Mouse (Mus musculus) embryo, embryonic 10.5 days (tissue): ENCODE data around the gene Fmod.

ENCODE experiments used
- DNase-seq: peaks from one replicate; pipeline ENCODE4 v3.0.0-alpha.2; 2015; ENCODE audit warnings: low spot score

Gene Fmod

DNA sequence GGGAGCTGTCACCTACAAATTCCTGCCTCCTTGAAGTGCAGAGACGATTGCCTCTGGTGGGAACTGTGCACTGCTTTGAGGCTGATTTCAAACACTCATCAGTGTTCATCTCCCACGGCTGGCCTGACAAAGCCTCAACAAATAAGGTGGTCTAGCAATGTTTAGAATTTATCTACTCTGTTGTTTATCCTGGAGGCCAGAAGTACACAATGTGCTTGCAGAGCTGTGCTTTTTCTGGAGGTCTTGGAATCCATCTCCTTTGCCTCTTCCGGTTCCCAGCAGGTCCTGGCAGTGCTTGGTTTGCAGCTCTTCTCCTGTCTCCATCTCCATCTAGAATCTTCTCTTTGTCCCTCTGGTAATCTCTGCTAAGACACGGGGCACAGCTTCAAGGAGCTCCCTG is 19.2 kb downstream of the Fmod start:
- no peak for DNase-seq

DNA sequence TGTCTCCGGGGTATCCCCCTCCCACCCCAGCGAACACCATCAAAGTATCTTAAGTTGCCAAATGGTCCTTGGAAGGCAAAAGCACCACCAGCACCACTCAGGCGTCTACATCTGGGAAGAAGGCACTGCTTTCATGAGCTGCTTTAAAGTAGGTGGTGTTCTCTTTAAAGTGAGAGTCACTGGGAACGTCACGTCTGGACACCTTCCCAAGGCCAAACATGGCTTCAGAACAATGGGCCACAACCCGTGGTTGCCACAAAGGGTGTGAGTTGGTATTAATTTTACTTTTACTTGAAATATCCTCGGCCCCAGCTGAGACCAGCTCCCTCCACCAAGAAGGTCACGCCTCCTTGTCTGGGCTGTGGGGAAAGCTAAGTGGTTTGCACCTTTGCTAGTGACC is 20.7 kb downstream of the Fmod start:
- no peak for DNase-seq

DNA sequence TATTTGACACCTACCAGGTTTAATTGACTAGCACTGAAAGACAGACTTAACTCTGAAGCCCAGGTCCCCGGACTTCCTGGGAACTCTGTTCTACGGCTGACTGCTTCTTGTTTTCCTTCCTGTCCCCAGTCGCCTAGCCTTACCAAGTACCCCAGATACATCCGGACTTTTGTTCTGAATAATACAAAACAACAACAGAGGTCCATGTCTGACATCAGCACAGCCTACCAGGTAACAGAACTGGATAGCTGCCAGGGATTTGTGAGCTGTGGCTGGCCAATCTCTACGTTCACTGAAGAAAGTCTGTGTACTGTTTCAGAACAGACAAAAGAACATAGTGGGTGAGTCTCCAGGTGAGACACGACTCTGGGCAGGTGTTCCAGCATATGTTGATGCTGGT is 21.8 kb downstream of the Fmod start:
- DNase-seq = no peak

DNA sequence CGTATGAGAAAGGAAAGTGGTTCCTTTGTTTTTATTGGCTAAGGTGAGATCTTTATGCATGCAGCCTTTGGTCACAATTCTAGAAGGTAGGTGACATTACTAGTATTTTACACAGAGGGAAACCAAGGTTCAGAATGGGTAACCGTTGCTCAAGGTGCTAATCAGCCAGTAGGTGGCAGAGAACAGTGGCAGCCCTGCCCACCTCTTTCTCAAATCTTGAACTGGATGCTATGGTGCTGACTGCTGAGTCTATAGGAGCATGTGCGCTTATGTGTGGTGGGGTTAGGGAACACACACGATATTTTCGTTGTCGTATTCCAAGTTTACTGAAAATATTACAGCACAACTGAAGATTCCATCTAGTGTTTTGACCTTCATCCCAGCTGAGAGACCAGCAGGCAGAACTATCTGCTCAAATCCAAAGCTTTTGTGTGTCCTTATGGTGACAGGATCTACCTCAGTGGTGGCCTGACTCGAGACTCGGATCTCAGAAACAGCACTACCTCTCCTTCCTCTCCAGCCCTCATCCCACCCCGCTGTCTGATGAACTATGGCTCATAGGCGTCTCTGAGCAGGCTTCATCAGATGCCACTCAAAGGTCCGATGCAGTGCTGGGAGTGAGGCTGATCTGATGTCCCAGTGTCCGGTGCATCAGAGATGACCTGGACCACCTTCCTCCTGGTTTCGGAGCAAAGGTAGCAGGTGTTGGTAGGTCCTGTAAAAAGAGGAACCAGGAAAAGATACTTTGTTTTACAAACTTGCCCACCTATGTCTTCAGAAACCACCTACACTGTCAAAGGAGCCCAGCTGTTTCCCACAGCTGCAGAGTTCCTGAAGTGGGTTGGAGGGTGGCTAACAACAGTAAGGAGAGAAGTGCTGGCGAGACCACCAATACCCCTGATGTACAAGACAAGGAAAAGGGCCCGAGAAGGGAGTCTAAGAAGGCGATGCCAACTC is 23.0 kb downstream of the Fmod start:
- no peak for DNase-seq

- peak; percentile 95 for DNase-seq
Observed at GRCm38 (mm10) chr1:134060849-134061569, 24.0 kb downstream of the Fmod start.

GRCm38 (mm10) chr1:134061915-134062314 is 24.9 kb downstream of the Fmod start:
- no peak for DNase-seq

- DNase-seq = peak; percentile 78
Observed at GRCm38 (mm10) chr1:134062411-134063085, 25.5 kb downstream of the Fmod start.

GRCm38 (mm10) chr1:134063086-134063772 is 26.2 kb downstream of the Fmod start:
- DNase-seq = peak; percentile 90

GRCm38 (mm10) chr1:134063773-134064125 is 26.7 kb downstream of the Fmod start:
- DNase-seq = no peak

- no peak for DNase-seq
Observed at GRCm38 (mm10) chr1:134064296-134064831, 27.3 kb downstream of the Fmod start.

DNA sequence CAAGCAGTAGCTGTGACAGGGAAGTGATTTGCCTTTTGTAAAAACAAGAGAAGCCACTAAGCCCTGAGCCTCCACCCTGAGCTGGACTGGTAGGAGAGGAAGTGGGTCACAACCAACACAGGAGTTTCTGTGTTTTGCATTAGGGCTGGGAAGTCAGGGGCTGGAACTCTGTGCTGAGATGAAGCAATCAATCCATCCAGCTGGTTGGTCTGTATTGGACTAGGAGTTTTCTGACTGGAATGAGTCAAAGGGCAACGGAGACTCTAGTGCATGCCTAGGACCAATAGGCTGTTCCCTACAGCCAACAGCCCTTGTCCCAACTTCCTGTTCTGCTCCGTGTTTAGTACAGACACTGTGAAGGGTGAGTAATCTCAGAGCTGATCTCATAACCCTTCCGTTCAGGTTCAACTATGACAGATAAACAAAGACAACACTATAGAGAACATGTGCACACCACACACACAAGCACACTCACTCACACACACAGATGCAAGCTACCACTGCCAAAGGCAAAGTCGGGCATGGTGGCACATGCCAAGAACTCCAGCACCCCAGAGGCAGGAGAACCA is 28.3 kb downstream of the Fmod start:
- no peak for DNase-seq

DNA sequence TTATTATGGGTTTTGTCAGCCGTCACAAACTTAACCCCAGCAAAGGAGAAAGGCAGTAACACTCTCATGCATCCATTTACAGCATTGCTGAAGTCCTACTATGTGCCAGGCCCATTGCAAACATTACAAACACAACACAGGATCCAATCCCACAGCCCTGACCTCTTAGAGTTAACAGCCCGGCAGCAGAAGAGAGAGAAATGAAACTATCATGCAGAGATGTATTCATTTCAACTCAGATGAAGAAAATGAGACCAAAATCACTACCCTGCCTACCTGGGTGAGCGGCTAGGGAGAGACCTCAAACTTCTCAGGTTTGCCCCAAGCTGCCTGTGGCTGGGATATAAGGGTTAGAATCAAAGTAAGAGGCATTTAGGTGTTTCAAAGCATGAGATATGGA is 29.5 kb downstream of the Fmod start:
- no peak for DNase-seq

DNA sequence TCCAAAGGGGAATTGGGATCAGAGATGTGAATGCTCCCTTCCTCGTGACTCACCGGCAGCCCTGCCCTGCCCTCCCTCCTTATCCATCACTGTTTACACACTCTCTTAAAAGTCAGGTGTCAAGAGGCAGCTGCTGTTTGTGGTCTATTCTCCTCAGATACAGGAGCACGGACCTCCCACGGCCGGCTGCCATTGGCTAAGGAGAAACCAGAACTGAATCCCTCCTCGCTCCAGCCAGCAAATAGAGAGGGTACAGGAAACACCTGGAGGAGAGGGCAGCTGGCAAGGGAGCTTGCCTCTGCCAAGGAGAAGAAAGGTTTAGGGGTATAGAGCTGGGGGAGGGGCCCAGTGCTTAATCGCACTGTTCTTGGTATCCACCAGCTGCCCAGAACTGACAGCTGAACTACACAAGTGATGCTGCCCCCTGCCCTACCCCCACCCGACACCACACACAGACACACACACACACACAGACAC is 30.1 kb downstream of the Fmod start:
- DNase-seq = peak; percentile 66

GRCm38 (mm10) chr1:134070099-134070669 is 33.1 kb downstream of the Fmod start:
- DNase-seq = no peak

DNA sequence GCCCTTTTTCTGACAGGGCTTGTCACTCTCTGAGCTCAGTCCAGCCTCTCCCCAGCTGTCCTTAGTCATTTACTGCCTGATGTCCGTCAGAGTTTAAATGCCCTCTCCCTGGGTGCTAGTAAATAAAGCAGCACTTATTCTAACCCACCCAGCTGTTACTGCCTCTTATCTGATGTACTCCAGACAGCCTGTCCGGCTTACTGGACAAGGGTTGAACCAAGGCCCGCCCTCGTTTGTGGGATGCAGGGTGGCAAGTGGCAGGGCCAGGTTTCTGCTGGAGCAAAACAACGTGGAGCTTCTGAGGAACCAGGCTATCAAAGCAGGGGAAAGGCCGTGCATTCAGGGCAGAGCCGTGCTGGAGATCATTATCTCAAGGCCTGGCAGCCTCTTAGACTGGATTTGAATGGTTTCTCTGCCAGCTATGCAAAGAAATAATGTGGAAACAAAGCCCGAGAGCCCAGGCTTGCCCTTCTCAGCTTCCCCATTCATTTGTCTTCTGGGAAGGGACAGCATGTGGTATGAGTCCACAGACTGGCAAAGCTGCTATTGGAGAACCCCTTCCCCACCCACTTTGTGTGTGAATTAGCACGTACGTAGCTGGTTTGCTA is 34.5 kb downstream of the Fmod start:
- no peak for DNase-seq

DNA sequence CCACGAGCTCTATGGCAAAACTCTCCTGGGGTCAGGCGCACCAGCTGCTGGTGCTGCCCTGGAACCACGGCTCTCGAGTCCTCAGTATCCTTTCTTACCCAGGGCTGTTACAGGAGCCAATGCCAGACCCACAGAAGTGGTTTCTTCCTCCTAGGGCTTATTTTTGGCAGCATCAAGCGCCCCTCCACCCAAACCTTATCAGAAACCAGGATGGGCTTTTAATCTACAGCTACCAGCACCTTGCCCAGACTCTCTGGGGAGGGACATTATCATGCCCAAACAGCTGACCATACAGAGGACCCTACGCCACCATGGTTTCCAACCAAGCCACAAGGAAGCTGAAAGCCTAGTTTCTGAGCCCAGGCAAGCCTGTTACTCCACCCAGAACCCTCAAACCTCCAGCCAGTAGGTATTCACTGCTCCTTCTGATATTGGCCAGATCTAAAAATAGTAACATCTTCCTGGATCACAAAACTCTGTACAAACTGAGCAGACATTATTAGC is 36.1 kb downstream of the Fmod start:
- no peak for DNase-seq

DNA sequence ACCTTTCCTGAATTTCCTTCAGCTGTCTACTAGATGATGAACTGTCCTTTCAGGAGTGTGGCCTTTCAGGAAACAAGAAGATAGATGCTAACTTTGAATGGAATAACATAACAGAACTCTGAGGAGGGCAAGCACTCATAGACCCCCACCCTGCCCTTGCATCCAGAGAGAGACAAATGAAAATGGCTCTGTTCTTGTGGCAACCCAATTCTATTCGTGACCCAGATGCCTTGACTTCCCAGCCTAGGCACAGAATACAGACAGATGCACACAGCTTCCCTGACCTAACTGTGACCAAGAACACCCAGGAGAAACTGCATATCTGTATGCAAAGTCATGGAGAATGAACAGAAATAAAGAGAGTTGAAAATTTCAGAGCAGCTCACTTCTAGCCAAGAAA is 36.6 kb downstream of the Fmod start:
- DNase-seq = no peak

GRCm38 (mm10) chr1:134074184-134074583 is 37.1 kb downstream of the Fmod start:
- DNase-seq = no peak

DNA sequence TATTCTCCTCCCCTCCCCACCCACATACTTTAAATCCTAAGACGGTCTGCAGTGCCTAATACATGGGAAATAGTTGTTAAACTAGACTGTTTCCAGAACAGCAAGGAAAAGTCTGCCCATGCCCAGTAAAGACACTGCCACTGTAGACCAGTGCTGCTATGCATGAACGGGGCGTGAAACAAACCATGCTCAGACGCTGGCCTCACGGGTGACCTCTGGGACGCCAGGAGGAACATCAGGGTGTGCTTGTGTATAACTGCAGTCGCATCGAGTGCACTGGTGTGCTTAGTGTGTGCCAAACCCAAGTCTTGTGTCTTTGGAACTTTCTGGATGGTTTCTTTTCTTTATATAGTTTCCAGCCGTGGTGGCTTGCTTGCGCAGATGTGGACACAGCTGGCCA is 37.6 kb downstream of the Fmod start:
- DNase-seq = no peak

GRCm38 (mm10) chr1:134075532-134075931 is 38.5 kb downstream of the Fmod start:
- no peak for DNase-seq
